Mouse (Mus musculus) kidney, embryonic 15.5 days (tissue): ENCODE measurements around the gene Mtcl1. TPM values are rescaled to one million over a fixed set of nuclear protein-coding genes. Genes with fewer than 3 reads are reported as not detected.
"Not testable (repeated sequence)": the region's sequence is repeated elsewhere in the genome, so short reads cannot be mapped to it uniquely, and the experiment has no call there.

Experiments
- ATAC-seq: fragments of 200-750 bp; cut with Nextera tagmentation; replicated peaks from 2 replicates; pipeline ENCODE4 v1.8.0; 2017; ENCODE audit warnings: moderate TSS enrichment; ENCODE audit not compliant: low FRiP score
- H3K27ac ChIP-seq: fragments of 300-500 bp; sonication (generic); 2 replicates; pipeline ENCODE4 v1.5.1; 2015; ENCODE audit warnings: mild to moderate bottlenecking, inconsistent platforms
- H3K27me3 ChIP-seq: fragments of 300-500 bp; sonication (generic); 2 replicates; pipeline ENCODE4 v1.6.1; 2015; ENCODE audit warnings: inconsistent platforms
- H3K36me3 ChIP-seq: fragments of 300-500 bp; sonication (generic); 2 replicates; pipeline ENCODE4 v1.6.1; 2015; ENCODE audit warnings: inconsistent platforms
- H3K4me1 ChIP-seq: fragments of 300-500 bp; sonication (generic); 2 replicates; pipeline ENCODE4 v1.6.1; 2015; ENCODE audit warnings: inconsistent platforms
- H3K4me2 ChIP-seq: fragments of 300-500 bp; sonication (generic); 2 replicates; pipeline ENCODE4 v1.6.1; 2015; ENCODE audit warnings: moderate library complexity, mild to moderate bottlenecking, inconsistent platforms
- H3K4me3 ChIP-seq: fragments of 300-500 bp; sonication (generic); replicated peaks from 2 replicates; pipeline ENCODE4 v1.5.1; 2015; ENCODE audit warnings: mild to moderate bottlenecking, inconsistent platforms
- H3K9ac ChIP-seq: fragments of 300-500 bp; sonication (generic); 2 replicates; pipeline ENCODE4 v1.6.1; 2015; ENCODE audit warnings: mild to moderate bottlenecking, inconsistent platforms
- H3K9me3 ChIP-seq: fragments of 300-500 bp; sonication (generic); replicated peaks from 2 replicates; pipeline ENCODE4 v1.6.1; 2016; ENCODE audit warnings: inconsistent platforms
- WGBS: fragments of 180-500 bp; shearing (Covaris S2); methylation state at CpG from one replicate; pipeline ENCODE4 v1.1.7; 2015; ENCODE audit warnings: mixed read lengths; 5-methylcytosine and 5-hydroxymethylcytosine counted together
- polyA plus RNA-seq: library from polyadenylated mRNA; unstranded; fragments of >200 nt; fragmentation: Nextera tagmentation; extraction: Ambion mirVana; gene quantifications from 2 replicates; pipeline ENCODE4 v1.2.1, GENCODE M21; 2015

Mtcl1 gene
- polyA plus RNA-seq, 1 experiment from 2014 or later, result 6.4 TPM

DNA sequence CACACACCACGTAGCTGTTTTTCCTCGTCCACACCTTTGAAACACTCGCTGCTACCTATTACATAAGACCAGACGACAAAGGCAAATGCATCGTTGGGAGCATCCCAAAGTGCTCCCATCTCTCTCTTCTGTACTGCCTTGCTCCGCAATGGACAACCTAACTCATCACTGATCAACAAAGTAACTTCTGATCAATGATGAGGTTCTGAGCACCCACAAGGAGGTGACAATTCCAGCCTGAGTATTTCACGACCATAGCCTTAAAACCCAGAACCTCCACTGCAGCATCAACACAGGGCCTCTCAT is 2.6 kb downstream of the Mtcl1 start:
- Histone ChIP-seq H3K27ac (no peak overlapping the region), H3K4me3 (peak overlapping the region; percentile 66; the same call in 1 of the 2 replicates), H3K4me2 (peak overlapping the region; percentile 89), H3K36me3 (no peaks in the 10 kb centered on the region), H3K27me3 (peaks cover 40% of the 10 kb centered on the region), H3K4me1 (peaks cover 51% of the 10 kb centered on the region), H3K9me3 (no peaks in the 10 kb centered on the region), H3K9ac (no peak overlapping the region)
- WGBS, result 60% methylated on average over 7 of the region's 7 CpGs
- no peak for ATAC-seq

DNA sequence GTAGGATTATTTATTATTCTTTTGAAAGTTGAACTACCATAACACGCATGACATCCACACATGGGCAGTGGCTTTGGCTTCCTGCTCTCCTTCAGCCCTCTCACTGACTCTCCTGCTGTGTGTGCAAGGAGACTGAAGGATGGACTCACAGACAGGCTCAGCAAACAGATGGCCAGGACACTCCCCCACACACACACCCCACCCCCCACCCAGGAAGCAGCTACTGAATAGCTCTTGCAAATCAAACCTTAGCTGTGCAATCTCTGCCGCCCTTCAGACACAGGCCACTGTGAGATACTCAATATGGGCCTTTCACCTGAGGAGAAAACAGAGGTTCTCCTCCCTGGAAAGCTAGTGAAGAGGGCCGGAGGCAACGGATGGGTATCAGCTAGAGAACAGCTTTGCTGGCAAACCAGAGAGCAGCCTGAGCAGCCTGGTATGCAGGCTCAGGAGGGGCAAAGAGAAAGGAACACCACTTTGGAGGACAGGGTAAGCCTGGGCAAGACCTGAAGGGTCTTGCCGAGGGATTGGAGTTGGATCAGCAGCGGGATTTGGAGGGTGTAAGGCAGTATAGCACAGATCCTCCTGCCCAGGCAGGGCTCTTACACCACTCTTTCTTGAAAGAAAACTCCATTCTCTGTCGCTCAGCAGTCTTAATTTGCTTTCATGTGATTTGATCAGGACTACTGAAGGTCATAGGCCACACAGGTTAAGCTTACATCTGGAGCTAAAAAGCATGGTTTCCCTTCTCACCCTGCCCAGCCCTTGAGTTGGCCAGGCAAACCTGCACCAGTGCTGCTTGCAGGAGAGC is 3.1 kb downstream of the Mtcl1 start:
- peaks cover 35% of the 10 kb centered on the region for H3K27me3 ChIP-seq
- WGBS, result 41% methylated on average over 7 of the region's 7 CpGs
- H3K4me2 ChIP-seq, result peak overlapping the region; percentile 89
- no peak for ATAC-seq
- no peak overlapping the region for H3K9ac ChIP-seq
- peak overlapping the region; percentile 66 for H3K4me3 ChIP-seq
- H3K4me1 ChIP-seq, result peaks cover 51% of the 10 kb centered on the region
- H3K9me3 ChIP-seq, result no peaks in the 10 kb centered on the region
- no peak overlapping the region for H3K27ac ChIP-seq
- no peaks in the 10 kb centered on the region for H3K36me3 ChIP-seq

DNA sequence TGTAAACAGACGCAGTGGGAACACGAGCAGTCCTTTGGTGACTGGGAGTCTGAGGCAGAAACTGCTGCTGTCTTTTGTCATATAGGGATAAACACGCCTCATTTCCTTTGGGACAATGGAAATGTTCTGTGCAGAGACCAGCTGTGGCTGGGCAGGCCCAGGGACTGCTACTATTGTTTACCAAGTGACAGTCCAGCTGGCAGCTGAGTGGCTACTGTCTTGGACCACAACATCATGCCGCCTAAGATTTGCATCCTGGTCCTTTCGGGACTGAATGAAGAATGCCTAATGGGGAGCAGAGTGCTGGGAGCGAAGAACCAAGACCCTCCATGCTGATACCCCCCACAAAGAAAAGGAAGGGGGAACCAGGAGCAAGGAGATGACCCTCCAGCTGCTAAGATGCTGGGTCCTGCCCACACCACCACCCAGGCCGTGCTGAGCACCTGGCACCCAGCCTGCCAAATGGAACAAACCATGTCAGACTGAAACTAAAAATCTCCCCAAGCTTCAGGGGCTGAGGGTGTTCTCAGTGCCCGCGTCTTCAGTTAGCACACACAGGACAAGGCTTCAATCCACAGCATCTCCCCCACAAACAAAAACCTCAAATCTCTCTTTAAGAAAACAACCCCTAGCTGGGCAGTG is 5.4 kb downstream of the Mtcl1 start:
- H3K9me3 ChIP-seq, result no peaks in the 10 kb centered on the region
- H3K4me2 ChIP-seq, result no peak overlapping the region
- H3K36me3 ChIP-seq, result no peaks in the 10 kb centered on the region
- H3K27ac ChIP-seq, result no peak overlapping the region
- no peak overlapping the region for H3K9ac ChIP-seq
- H3K27me3 ChIP-seq, result peaks cover 21% of the 10 kb centered on the region
- H3K4me1 ChIP-seq, result peaks cover 50% of the 10 kb centered on the region
- 70% methylated on average over 9 of the region's 9 CpGs for WGBS
- ATAC-seq, result no peak
- no peak overlapping the region for H3K4me3 ChIP-seq

DNA sequence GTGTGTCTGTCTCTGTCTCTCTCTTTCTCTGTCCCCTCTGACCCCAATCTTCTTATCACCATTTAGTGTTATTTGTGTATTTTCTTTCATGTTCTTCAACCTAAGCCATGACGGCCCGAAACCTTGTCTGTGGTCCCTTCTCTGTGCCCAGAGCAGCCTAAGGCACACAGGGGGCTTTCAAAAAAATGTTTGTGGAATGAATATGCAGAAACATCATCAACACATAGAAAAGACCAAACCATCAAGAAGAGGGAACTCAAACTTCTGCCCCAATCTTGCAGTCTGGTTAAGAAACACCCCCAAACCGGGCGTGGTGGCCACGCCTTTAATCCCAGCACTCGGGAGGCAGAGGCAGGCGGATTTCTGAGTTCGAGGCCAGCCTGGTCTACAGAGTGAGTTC is 9.7 kb downstream of the Mtcl1 start:
- H3K9ac ChIP-seq, result no peak overlapping the region
- no peak for ATAC-seq
- no peak overlapping the region for H3K4me2 ChIP-seq
- 82% methylated on average over 8 of the region's 8 CpGs for WGBS
- no peaks in the 10 kb centered on the region for H3K9me3 ChIP-seq
- H3K4me3 ChIP-seq, result no peak overlapping the region
- peaks cover 21% of the 10 kb centered on the region for H3K4me1 ChIP-seq
- no peaks in the 10 kb centered on the region for H3K27me3 ChIP-seq
- H3K36me3 ChIP-seq, result peaks cover 21% of the 10 kb centered on the region
- H3K27ac ChIP-seq, result no peak overlapping the region

DNA sequence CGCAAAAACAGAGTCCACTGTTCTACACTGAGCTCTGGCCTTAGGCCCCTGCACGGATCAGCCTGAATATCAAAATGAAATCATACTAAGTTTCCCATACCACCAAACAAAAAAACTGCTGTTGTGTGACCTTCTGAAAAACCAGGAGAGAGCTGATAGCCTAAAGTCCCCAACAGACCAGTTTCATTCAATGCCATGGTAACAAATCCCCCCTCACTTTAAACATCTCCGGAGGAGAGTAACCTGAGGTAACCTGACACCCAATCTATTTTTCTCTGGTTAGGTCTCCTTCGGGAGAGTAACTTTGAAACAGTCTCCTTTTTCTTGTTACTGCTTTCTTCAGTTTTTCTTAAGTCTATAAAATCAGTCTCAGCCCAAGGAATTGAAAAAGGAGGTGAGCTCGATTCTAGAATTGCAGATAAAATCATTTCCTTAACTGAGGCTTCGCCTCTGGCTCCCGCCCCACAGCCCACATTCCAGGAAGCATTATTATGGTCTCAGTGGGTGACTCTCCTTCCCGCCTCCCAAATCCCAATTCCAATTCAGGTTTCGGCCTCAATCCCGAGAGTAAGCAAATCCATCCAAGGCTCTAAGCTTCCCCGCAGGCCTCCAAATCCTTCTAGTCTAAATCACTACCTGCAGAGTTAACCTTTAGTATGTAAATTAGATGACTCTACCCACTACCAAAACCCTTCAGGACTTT is 10.3 kb downstream of the Mtcl1 start:
- Histone ChIP-seq H3K36me3 (peaks cover 21% of the 10 kb centered on the region), H3K4me2 (no peak overlapping the region), H3K27ac (no peak overlapping the region), H3K9ac (no peak overlapping the region), H3K9me3 (no peaks in the 10 kb centered on the region), H3K4me3 (no peak overlapping the region), H3K4me1 (peaks cover 19% of the 10 kb centered on the region), H3K27me3 (no peaks in the 10 kb centered on the region)
- WGBS, result 19% methylated on average over 11 of the region's 11 CpGs
- ATAC-seq, result no peak

DNA sequence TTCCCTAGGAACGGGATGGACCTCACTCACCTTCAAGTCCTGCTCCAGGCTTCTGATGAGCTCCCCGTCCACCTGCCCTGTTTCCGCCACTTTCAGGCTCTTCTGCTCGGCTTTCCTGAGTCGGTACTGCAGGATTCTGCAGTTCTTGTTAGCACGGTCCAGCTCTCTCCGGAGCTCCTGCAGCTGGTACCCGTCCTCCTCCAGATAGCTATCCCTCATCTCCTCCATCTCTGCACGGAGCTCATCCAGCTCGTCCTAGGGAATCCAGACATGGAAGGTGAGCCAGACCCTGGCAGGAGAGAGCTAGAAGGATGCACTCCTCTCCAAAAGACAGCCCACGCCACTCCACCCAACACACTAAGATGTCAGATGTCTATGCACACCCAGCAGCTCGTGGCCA is 11.4 kb downstream of the Mtcl1 start:
- H3K27ac ChIP-seq, result no peak overlapping the region
- peaks cover 21% of the 10 kb centered on the region for H3K36me3 ChIP-seq
- peaks cover 15% of the 10 kb centered on the region for H3K4me1 ChIP-seq
- no peak for ATAC-seq
- H3K4me2 ChIP-seq, result no peak overlapping the region
- no peak overlapping the region for H3K4me3 ChIP-seq
- 78% methylated on average over 12 of the region's 12 CpGs for WGBS
- no peak overlapping the region for H3K9ac ChIP-seq
- no peaks in the 10 kb centered on the region for H3K27me3 ChIP-seq
- H3K9me3 ChIP-seq, result no peaks in the 10 kb centered on the region

DNA sequence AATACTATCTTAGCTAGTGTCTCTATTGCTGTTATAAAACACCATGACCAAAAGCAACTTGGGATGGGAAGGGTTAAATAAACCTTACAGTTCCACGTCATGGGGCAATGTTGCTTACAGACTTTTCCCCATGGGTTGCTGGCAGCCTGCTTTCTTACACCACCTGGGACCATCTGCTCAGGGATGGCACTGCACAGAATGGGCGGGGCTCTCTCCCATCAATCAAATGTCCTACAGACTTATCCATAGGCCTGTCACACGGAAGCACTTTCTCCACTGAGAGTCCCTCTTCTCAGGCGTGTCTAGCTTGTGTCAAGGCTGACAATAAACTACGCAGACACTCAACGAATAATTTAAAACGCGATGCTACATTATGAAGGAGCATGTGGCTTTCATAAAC is 12.7 kb downstream of the Mtcl1 start:
- Histone ChIP-seq H3K4me3 (no peak overlapping the region), H3K27ac (no peak overlapping the region), H3K4me1 (peaks cover 15% of the 10 kb centered on the region), H3K9me3 (no peaks in the 10 kb centered on the region), H3K27me3 (no peaks in the 10 kb centered on the region), H3K9ac (no peak overlapping the region), H3K4me2 (no peak overlapping the region), H3K36me3 (peaks cover 21% of the 10 kb centered on the region)
- WGBS, result 80% methylated on average over 8 of the region's 8 CpGs
- no peak for ATAC-seq

DNA sequence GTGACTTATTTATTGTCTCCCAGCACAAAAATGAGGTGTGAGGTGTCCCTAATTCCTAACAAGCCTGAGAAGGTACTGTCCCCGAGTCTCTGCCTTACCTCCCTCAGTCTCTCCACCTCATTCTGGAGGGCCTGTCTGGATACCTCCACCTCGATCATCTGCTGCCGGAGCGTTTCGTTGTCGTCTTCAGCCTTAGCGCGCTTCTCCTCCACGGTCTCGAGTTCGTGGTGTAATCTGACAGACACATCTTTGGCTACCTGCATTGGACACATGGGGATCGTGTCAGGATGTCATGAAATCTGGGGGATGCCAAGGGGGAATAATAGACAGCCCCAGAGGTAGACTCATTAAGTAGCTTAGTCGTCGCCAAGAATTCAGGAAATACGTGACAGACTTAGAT is 13.6 kb downstream of the Mtcl1 start:
- Histone ChIP-seq H3K36me3 (peaks cover 21% of the 10 kb centered on the region), H3K9ac (no peak overlapping the region), H3K4me1 (peaks cover 12% of the 10 kb centered on the region), H3K9me3 (no peaks in the 10 kb centered on the region), H3K27ac (no peak overlapping the region), H3K4me3 (no peak overlapping the region), H3K27me3 (no peaks in the 10 kb centered on the region), H3K4me2 (no peak overlapping the region)
- no peak for ATAC-seq
- 93% methylated on average over 15 of the region's 15 CpGs for WGBS

DNA sequence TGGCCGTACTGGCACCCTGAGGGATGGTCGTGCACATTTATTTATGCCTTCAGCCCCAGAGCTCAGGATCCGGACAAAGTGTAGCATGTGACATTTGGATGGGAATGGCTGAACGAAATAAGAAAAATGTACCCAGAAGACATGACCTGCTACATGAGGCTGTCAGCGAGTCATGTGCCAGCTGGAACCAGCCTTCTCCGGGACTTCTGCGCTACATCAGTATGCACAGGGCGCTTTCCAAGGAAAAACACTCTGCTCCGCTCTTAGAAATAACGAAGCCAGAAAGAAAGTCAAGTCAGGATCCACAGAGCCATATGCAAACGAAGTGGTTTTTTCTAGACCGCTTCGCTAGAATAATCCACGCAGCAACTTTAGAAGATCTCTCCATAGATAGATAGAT is 14.5 kb downstream of the Mtcl1 start:
- Histone ChIP-seq H3K9me3 (no peaks in the 10 kb centered on the region), H3K36me3 (peaks cover 26% of the 10 kb centered on the region), H3K4me3 (no peak overlapping the region), H3K4me2 (no peak overlapping the region), H3K27ac (no peak overlapping the region), H3K4me1 (peaks cover 12% of the 10 kb centered on the region), H3K9ac (no peak overlapping the region), H3K27me3 (no peaks in the 10 kb centered on the region)
- 91% methylated on average over 14 of the region's 14 CpGs for WGBS
- no peak for ATAC-seq

DNA sequence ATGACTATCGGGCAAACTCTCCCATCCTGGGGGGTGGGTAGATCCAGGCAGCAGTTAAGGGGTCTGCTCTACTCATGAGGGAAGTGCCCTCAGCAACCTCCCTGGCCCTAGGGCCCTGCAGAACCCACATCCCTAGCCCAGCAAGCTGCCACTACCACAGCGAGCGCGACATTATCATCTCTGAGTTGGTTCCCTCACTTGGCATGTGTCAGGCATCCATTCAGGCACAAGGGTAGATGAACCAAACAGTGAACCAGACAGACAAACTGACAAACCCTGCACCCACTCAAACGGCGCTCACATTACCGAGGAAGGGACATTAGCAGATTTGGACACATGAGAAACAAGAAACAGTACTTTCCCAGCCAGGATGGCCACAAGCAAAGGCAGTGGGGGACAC is 15.0 kb downstream of the Mtcl1 start:
- no peak overlapping the region for H3K27ac ChIP-seq
- no peaks in the 10 kb centered on the region for H3K27me3 ChIP-seq
- no peak overlapping the region for H3K4me3 ChIP-seq
- H3K36me3 ChIP-seq, result peaks cover 26% of the 10 kb centered on the region
- peaks cover 7% of the 10 kb centered on the region for H3K4me1 ChIP-seq
- no peaks in the 10 kb centered on the region for H3K9me3 ChIP-seq
- no peak overlapping the region for H3K4me2 ChIP-seq
- ATAC-seq, result no peak
- 94% methylated on average over 7 of the region's 7 CpGs for WGBS
- H3K9ac ChIP-seq, result no peak overlapping the region

DNA sequence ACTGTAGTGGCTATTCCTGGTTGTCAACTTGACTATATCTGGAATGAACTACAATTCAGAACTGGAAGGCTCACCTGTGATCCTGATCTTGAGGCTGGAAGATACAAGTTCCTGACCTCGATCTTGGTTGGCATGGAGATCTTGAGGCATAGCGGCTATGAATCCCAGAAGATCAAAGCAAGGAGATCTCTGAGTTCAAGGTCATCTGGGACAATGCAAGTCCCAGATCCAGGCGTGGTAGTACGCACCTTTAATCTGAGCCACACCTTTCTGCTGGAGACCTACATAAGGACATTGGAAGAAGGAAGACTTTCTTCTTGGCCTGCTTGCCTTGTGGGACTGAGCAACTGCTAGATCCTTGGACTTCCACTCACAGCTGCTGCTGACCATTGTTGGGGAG is 24.9 kb downstream of the Mtcl1 start:
- 93% methylated on average over 4 of the region's 4 CpGs for WGBS
- not testable (repeated sequence) for H3K4me1 ChIP-seq, ATAC-seq, H3K4me2 ChIP-seq, H3K27me3 ChIP-seq, H3K9me3 ChIP-seq, H3K27ac ChIP-seq, H3K4me3 ChIP-seq, H3K36me3 ChIP-seq, H3K9ac ChIP-seq

DNA sequence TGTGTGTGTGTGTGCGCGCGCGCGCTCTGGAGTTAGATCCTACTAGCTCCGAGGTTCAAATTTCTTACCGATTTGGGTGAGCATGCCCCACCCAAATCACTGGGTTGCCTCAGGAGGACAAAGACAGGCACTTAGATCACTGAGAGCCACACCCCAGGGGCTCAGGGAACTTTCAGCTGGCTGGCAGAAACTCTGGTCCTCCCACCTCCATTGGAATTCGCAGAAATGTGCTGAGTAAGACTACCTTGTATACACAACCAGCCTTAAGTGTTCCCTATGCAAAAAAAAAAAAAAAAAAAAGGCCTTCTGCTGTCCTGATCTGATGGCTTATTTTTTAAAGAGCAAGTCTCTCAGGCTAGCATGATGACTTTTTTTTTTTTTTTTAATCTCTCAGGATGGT is 30.1 kb downstream of the Mtcl1 start:
- no peak overlapping the region for H3K4me3 ChIP-seq
- H3K9ac ChIP-seq, result no peak overlapping the region
- H3K4me2 ChIP-seq, result no peak overlapping the region
- H3K36me3 ChIP-seq, result 0 out of 2 replicates have a peak, but pooled peaks cover 6% of the 10 kb centered on the region
- H3K4me1 ChIP-seq, result peaks cover 37% of the 10 kb centered on the region
- ATAC-seq, result peak; percentile 37; the same call in 1 of the 2 replicates
- H3K27me3 ChIP-seq, result peaks cover 5% of the 10 kb centered on the region; the same call in 1 of the 2 replicates
- WGBS, result 49% methylated on average over 8 of the region's 8 CpGs
- no peaks in the 10 kb centered on the region for H3K9me3 ChIP-seq
- no peak overlapping the region for H3K27ac ChIP-seq
